Mouse (Mus musculus): ENCODE measurements around the gene Tmem169. TPM values are rescaled to one million over a fixed set of nuclear protein-coding genes. Genes with fewer than 3 reads are reported as not detected.

The Tmem169 gene
- polyA plus RNA-seq, 1 experiment, result not detected

- Histone ChIP-seq H3K4me1 (ENCODE audit: control insufficient read depth, insufficient read depth, insufficient read length) (no peaks in the 10 kb centered on the region), H3K36me3 (ENCODE audit: control insufficient read depth, insufficient read depth, low read length) (peaks cover 13% of the 10 kb centered on the region), H3K27me3 (ENCODE audit: control insufficient read depth, insufficient read depth, low read length) (no peaks in the 10 kb centered on the region), H3K4me3 (ENCODE audit: extremely low read depth, insufficient read depth, insufficient read length) (no peak overlapping the region), H3K27ac (ENCODE audit: insufficient read depth, low read length) (no peak overlapping the region)
- TF ChIP-seq CTCF (IDR thresholded peaks at IDR 0.05; ENCODE audit: extremely low read depth, insufficient read depth, insufficient read length, insufficient replicate concordance) (no peak), POLR2A (IDR thresholded peaks at IDR 0.05; ENCODE audit: low read depth, low read length) (no peak)
- DNase-seq (ENCODE audit: low read depth in 1 of 2, low spot score in 2 of 2), result no peak
- 66% methylated on average over 6 of the region's 6 CpGs for WGBS
These were observed 63.7 kb downstream of the Tmem169 start for GRCm38 (mm10) chr1:72347873-72348272.

Other genes starting within 250 kb of the Tmem169 start
- 5.6 and 8.6 TPM in 2 replicates for gene Mreg, start 72.1 kb upstream of the Tmem169 start, polyA plus RNA-seq (2012; rRNA removed)
- 2.0 and 2.8 TPM in 2 replicates for gene Pecr, start 55 bp upstream of the Tmem169 start, polyA plus RNA-seq (2012; rRNA removed)
- 1.4 and 1.7 TPM in 2 replicates for gene Xrcc5, start 23.1 kb downstream of the Tmem169 start, polyA plus RNA-seq (2012; rRNA removed)